Mouse (Mus musculus) hindbrain, embryonic 12.5 days (tissue): Measurements from ENCODE around the gene Tnnt1. TPM values are rescaled to one million over a fixed set of nuclear protein-coding genes. Genes with fewer than 3 reads are reported as not detected.

Experiments
- polyA plus RNA-seq: library from polyadenylated mRNA; unstranded; fragments of >200 nt; fragmentation: Nextera tagmentation; extraction: Ambion mirVana; gene quantifications from 2 replicates; pipeline ENCODE4 v1.2.1, GENCODE M21; 2016

The Tnnt1 gene
- polyA plus RNA-seq, 1 experiment from 2014 or later: 19.2 TPM

Other genes starting within 250 kb of the Tnnt1 start
- gene Ncr1, start 178.7 kb downstream of the Tnnt1 start, polyA plus RNA-seq: not detected in 2 replicates
- 0.22 and 0.40 TPM in 2 replicates for gene Gp6, start 118.6 kb downstream of the Tnnt1 start, polyA plus RNA-seq
- gene Rdh13, start 70.7 kb downstream of the Tnnt1 start, polyA plus RNA-seq: 29.2 and 30.1 TPM in 2 replicates
- gene Eps8l1, start 55.7 kb downstream of the Tnnt1 start, polyA plus RNA-seq: 7.1 and 8.6 TPM in 2 replicates
- gene Ppp1r12c, start 14.7 kb downstream of the Tnnt1 start, polyA plus RNA-seq: 65.8 and 72.0 TPM in 2 replicates
- 2.2 and 3.1 TPM in 2 replicates for gene Tnni3, start 7.8 kb upstream of the Tnnt1 start, polyA plus RNA-seq
- 2.5 and 3.6 TPM in 2 replicates for gene Dnaaf3, start 16.1 kb upstream of the Tnnt1 start, polyA plus RNA-seq
- 32.9 and 33.2 TPM in 2 replicates for gene Syt5, start 31.2 kb upstream of the Tnnt1 start, polyA plus RNA-seq
- gene Ptprh, start 87.7 kb upstream of the Tnnt1 start, polyA plus RNA-seq: 0.13 and 0.40 TPM in 2 replicates
- gene Tmem86b, start 115.0 kb upstream of the Tnnt1 start, polyA plus RNA-seq: 3.2 and 3.5 TPM in 2 replicates
- 15.0 and 17.1 TPM in 2 replicates for gene Ppp6r1, start 142.6 kb upstream of the Tnnt1 start, polyA plus RNA-seq
- 108 and 110 TPM in 2 replicates for gene Hspbp1, start 168.7 kb upstream of the Tnnt1 start, polyA plus RNA-seq
- gene Brsk1, start 174.2 kb upstream of the Tnnt1 start, polyA plus RNA-seq: 5.8 and 5.9 TPM in 2 replicates
- gene Tmem150b, start 208.9 kb upstream of the Tnnt1 start, polyA plus RNA-seq: 0.26 and 0.48 TPM in 2 replicates
- gene Kmt5c, start 223.7 kb upstream of the Tnnt1 start, polyA plus RNA-seq: 87.5 and 91.5 TPM in 2 replicates
- gene Cox6b2, start 236.7 kb upstream of the Tnnt1 start, polyA plus RNA-seq: 37.6 and 39.8 TPM in 2 replicates